Mouse (Mus musculus) layer of hippocampus, postnatal 14 days (tissue): ENCODE results near the gene Appl2. TPM values are rescaled to one million over a fixed set of nuclear protein-coding genes. Genes with fewer than 3 reads are reported as not detected.

Experiments
- DNase-seq, 2 experiments: peaks; one replicate each; pipeline ENCODE4 v3.0.0; 2021 to 2022; ENCODE audit warnings: low spot score in 2 of 2, mixed read lengths in 1 of 2
- total RNA-seq, 2 experiments: library from RNA; stranded (reverse); gene quantifications; 2 replicates each; pipeline ENCODE4 v1.2.3; 2021

Appl2 gene
- total RNA-seq, 2 experiments from 2014 or later: 52.1 to 57.4 TPM

DNA sequence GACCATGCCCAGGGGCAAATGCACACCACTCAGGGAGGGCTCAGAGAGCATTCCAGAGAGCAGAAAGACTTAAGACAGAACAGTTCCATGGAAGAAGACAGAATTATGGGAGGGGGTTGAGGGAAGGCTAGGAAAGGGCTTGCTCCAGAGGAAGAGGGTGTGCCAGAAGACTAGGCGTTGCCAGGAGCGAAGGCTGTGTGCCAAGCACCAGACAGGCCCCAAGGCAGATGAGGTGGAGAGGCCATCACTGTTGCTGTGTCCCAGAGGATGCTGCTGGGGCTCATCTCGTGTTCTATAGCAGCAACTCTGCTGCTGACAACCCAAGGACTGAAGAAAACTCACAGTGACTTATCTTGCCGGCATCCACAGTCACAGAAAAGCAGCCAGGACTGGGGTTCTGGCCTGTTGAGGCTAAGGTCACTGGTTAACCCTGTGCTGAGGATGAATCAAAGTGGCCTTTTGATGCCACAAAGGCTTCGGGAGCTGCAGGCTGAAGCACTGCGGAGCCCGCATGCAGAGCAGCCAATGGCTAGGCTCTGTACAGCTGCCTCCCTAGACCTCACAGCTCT lies 15.6 kb downstream of the Appl2 start:
- DNase-seq: no peak

DNA sequence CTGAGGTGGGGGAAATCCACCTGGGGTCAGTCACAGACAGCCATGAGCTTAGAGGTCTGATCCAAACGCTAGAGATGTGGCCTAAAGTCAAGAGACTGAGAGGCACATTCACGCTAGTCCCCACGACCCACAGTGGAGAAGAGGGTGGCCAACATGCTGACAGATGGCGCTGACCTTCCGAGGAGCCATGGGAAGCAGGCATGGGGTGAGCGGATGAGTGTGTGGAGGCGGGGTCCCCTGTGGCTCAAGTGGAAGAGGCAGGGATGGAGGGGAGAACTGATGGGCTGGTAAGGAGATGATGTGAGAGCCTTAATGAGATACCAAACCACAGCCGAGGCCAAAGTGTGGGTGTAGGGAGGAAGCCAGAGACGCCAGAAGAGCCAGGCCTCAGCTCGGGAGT lies 16.8 kb downstream of the Appl2 start:
- no peak for DNase-seq

DNA sequence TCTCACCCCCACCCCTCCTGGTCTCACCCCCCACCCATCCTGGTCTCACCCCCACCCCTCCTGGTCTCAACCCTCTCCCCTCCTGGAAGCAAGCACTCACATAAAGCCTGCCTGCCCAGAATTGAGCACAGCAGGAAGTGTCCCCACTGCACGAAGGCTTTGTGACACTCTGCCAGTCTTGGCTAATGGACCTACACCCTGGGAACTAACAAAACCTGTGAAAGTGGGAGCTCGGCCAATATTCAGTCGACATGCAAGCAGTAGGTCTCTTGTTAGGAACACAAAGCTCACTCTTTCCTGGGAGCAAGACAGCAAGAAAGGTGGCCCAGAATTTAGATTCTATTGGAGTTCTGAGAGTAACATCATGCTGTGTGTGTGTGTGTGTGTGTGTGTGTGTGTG lies 17.6 kb downstream of the Appl2 start:
- peak; percentile 61 to 83 for DNase-seq

DNA sequence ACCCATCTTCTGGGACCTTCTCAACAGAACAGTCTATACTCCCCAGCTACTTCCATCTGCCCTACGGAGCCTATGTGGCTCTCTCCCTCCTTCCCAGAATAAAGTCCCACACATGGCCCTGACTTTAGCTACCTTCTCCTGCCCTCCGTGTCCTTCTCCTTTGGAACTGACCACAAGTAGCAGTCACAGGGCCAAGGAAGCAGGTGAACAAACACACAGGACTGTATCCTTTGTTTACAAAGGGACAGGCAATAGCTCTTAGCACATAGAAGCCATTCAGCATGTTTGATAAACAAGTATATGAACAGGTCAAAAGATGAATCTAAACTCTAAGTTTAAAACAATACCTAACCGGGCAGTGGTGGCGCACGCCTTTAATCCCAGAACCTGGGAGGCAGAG lies 18.7 kb downstream of the Appl2 start:
- no peak for DNase-seq

DNA sequence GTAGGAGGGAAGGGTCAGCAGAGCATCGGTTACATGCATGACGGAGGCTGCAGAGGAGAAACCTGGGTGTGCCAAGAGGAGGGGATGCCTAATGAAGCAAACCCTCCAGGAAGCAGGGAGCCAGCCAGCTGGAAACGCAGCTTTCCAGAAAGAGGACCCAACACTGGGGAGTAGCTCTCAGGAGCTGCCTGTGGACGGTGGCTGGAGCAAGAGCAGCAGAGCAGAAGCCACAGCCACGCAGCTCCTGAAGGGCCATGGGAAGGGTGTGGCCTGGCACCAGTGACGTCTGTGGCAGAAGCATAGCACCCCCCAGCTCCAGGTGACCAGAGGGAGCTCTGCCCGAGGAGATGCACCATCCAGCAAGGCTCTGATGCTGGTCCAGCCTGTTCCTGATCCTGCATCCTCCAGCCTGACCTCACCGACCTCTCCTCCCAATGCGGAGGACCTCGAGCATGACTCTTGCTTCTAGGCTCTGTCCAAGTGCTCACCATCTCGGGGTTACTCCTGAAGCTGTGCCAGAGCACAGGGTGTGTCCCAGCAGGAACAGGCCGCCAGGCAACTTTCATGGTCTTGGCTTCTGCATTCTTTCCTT lies 19.3 kb downstream of the Appl2 start:
- no peak for DNase-seq

DNA sequence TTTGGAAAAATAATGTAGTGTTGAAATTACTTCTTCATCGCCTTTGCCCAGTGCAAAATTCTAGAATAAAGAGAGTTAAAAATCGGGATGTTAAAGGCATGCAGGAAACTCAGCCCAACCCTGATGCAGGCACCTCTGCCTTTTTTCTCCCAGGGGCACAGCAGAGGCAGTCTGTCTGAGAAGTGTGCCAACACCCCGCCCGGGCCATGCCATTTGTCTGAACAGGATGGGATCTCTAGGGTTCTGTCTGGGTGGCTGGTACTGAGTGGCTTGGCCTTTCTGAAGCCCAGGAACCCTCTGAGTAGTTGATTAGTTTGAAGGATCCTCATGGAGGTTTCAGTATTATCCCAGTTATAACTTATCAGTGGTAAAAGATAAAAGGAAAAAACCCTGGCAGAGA lies 20.3 kb downstream of the Appl2 start:
- DNase-seq: no peak

DNA sequence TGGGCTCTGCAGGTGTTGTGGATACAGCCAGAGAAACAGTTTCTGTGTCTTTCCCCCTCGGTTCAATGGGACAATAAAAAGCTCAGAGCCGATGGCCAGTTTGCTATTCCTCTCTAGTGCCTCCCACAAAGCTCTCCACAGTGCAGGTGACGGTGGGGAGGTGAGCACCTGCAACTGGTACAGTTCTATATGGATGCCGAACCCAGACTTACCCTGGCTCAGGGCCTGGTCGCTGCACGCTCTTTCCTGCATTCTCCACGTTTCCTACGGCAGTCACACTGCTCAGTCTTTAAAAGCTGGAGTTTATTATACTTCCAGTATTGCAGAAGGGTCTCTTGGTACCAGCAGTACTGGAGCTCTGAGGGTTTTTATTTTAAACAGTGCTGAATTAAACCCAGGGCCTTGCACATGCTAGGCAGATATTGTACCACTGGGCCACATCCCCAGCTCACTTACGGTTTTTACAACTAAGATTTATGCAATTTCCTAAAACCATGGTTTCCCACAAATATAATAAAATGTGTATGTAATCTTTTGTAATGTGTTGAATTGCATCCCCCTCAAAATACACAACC lies 21.3 kb downstream of the Appl2 start:
- DNase-seq: no peak

DNA sequence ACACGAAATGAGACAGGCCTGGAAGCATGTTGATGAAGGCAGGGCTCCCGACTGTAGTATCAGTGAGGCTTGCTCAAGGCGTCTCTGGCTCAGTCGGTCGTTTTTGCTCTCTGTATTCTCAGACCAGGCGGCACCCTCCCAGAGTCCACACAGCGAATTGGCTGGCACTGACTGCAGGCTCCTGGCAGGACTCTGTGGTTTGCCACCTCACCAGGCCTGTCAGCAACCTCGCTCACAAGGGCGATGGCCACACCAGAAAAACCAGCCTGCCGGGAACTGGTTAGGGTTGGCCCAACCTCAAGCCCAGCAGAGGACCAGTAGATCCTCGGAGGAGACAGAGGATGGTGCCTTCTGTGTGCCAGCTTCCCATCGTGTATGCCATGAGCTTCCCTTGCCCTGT lies 23.7 kb downstream of the Appl2 start:
- DNase-seq: peak in 1 of 2 experiments; percentile 42

DNA sequence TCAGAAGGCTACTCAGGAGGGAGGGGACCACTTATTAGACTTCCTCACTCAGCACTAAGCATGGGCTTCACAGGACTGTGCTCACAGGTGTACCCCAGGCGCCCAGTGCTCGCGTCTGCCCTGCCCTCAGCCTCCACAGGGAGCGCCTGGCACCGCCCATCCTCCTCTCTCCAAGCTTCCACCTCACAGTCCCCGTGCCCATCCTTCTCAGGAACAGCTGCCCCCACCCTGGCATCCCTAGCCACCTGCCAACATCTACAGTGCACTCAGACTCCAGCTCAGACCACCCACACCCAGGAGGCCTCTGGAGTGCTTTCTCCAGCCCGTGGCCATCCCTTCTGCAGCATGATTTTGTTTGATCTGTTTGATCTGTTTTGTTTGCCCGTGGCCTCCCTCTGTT lies 24.5 kb downstream of the Appl2 start:
- DNase-seq: no peak

DNA sequence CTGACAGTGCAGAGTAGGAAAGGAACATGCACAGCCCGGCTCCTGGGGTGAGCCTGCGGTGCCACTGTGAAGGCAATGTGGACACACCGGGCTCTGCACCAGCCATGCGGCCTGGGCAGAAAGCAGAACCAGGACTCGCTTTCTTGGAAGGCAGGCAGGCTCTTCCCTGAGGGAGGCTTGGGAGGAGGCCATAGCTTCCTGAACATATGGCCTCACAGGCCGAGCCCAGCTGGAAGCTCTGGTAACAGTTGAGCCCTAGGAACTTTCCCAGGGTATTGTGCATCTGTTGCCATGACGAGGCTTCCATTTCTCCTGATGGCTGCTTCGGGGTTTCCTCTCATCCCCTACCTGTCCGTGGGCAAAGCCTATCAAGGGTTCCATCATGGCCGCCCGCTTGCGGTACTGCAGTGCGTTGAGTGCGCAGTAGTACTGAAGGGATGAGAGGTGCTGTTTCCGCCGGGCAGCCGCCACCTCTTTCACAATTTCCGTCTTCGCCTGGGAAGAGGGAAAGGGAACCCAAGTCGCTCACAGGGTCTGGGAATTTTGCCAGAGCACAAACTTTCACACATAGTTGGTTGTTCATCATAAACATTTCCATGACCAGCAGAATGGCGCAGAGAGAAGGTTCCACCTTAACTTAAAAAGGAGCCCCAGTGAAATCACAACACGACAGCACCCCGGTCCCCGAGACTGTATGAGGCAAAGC lies 28.0 kb downstream of the Appl2 start:
- no peak for DNase-seq

DNA sequence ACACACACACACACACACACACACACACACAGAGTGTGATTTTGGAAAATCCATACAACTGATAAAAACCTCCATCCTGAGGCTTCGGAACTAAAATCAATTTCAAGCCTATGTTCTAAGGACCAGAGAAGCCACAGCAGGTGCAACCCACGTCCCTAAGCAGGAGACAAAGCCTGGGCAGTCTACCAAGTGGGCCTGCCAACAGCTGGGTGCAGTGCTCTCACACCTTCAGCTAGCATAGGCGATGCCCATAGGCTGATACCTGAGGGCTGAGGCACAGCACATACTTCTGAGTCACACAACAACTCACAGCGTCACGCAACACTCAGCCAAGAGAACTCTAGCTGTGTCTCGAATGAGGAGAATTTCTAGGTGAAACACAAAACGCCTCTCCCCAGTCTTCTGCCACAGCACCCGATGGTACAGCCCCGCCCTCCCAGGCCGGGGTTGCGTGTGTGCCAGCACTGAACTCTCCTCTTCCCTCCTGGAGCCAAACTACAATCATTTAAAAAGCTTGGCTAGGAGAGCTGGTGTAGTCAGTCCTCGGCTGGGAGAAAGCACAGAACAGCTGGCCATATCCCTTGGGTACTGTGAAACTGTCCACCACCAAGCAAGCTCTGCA lies 29.6 kb downstream of the Appl2 start:
- no peak for DNase-seq

DNA sequence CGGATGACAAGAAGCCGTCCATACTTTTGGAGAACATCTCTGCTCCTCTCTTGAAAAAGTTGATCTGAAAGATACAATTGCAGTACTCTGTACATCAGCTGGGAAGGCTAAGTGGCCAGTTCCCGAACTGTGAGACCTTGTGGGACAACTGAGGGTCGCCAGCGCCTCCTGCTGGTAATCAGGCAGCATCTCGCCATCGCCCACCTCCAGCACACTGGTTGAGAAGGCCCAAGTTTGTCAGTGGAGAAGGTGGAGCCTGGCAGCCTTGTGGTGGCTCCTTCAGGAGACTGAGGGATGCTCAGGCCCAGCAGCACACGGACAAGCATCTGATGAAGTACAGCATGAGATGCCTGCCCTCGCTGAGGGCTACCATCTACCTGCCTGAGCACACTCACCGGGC lies 31.2 kb downstream of the Appl2 start:
- no peak for DNase-seq

DNA sequence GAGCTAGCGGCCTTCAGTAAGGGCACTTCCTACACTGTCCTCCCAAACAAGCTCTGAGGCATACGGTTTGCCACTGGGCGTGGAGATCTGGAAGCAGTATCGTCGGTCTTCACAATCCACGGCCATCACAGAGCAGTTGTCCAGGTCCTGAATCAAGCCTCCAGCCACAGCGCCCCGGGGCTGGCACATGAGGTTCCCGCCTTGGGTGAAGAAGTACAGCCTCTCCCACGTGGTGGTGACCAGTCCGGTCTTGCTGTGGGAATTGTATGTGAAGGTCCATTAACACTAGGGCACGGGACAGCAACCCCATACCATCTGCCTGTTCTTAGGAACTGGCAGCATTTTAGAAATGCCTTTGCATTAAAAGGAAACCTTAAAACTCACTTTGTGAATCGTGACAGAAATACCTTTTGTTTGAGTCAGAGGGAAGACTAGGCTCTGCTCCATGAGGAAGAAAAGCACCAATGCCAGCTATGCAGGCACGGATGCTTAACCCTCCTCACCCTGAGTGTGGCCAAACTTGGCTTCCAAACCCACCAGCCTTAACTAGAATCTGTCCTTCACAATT lies 35.8 kb downstream of the Appl2 start:
- DNase-seq: no peak

DNA sequence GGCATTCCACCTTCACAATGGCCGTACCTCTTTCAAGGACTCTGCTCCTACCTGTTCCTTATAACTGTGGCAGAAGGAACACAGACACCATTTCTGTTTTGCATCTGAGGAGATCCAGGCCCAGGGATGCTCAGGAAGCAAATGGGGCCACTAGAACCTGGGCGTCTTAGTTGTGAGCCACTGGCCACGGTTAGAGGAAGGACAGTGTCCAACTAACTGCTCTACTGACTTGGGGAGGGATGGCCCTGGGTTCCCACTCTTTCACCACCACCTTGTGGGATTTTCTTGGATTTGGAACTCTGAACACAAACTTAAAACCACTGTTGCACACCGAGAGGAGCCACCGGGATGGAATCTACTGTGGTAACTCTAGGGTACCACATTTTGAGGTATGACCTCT lies 36.7 kb downstream of the Appl2 start:
- DNase-seq: no peak

DNA sequence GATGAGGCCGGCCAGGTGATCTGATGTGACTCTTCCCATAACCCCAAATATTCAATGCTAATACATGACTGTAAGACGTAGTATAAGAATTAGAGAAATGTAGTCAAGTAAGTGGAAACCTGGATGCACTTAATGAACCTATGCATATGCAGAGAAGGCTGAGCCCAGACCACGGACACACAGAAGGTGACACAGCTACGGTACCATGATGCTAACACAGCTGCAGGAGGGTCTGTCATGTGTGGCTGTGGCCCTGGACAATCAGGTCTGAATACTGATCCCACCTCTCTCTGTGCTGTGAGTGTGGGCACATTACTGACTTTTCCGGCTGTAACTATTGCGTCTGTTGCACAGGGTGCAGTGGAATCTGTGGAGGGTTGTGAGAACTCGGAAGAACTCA lies 38.0 kb downstream of the Appl2 start:
- DNase-seq: no peak

DNA sequence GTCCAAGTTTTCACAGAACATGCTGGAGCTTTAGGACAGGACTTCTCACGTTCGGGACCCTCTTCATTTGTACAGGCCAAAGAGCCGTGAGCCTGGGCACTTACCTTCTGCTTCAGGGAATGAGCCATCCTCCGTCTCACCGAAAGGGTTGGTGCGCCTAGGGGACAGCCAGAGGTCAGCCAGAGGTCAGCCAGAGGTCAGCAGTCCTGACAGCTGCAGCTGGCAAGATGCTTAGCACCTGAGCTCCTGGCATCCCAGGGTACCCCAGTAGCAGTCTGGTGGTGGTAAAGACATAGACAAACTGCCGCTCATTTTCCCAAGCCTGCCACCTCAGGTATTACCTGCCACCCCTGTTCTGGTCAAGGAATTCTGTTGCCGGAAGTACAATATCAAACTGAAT lies 39.9 kb downstream of the Appl2 start:
- no peak for DNase-seq

DNA sequence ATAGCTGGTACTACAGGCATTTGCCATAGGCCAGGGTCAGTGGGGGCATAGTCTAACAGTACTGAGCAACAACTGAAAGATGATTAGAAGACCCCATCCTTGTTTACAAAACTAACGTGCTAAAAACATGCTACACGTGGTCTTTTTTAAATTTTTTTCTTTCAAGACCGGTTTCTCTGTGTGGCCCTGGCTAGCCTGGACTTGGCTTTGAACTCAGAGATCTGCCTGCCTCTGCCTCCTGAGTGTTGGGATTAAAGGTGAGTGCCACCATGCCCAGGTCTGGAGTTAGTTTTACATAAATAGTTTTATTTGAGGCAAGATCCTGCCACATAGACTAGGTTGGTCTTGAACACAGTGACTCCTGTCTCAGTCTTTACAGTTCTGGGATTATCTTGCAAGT lies 41.4 kb downstream of the Appl2 start:
- DNase-seq: no peak

DNA sequence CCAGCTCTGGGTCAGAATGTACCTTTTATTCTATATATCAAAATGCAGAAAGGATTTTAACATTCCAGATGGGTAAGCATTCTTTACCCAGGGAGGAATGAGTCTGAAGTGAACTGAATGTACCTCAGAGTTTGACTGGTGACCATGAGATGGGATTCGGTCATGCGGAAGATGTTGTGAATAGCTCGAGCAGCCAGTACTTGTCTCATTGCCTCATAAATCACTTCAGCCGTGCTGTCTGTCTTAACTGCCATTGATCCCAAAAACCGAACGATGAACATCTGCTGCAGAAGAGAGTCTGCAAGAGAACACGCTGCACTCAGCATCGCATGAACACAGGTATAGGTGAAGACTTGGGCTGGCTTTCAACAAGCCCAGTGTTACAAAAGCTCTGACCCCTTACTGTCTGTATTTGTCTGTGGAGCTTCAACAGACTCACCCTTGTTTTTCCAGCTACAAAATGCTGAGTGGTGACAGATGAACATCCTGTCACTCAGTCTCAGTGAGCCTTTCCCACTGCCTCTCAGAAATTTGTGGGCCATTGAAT lies 42.8 kb downstream of the Appl2 start:
- no peak for DNase-seq

DNA sequence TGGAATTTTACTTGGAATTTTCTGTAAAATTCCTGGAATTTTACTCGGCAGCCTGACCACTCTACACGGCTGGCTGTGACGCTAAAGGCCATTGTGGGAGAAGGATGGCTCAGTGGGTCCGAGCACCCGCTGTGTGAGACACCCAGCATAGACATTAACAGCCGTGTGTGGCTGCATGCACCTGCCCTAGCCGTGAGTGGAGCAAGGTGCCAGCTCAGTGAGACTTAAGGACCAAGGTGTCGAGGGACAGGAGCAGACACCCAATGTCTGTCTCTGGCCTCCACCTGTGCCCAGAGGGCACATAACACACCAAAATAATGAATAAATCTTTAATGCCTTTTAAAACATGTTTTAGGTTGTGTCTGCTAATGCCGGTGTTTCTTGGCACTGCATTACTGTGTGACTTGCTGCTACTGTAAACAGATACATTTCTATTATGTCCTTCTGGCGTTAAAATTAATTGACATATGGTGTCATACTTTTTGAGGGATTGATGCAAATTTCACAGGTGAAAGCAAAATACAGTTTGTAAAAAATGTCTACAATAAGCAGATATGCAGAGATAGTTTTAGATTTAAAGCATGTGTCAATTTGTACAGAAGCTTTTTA lies 44.5 kb downstream of the Appl2 start:
- no peak for DNase-seq

DNA sequence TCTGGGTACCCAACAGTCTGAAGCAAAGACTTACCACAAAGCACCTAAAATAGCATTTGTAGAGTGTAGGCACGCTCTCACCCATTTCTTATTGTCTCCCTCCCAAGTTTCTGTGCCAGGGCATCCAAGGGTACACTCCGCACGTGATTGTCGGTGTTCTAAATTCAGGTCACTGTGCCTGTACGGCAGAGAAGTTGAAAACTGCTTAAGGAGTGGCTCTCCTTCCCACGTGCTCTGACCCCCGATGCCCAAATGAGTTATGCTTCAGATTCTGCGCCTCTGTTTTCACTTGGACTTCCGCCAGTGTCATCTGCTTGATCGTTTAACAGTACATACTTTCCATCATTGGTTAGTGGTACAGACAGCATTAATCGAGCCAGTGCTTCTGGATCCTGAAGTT lies 47.9 kb downstream of the Appl2 start:
- no peak for DNase-seq

DNA sequence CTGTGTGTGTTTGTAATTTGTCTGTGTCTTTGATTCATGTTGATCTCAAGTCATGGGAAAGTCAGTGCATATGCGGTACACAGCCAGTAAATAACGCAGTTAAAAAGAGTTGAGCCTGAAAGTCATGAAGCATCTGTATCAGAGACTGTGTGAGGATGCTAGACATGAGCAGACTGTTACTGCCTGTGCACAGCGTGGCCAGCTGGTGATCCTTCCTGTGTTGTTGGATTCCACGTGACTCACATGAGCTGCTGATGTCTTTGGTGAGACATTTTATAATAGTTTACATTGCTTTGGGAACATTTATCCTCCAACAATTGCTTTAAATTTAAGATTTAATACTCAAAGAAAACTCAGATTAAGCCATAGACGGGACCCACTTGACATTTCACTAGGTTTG lies 54.0 kb downstream of the Appl2 start:
- DNase-seq: peak; percentile 25 to 49
